Mouse (Mus musculus) liver, embryonic 14.5 days (tissue): ENCODE measurements at regions not wholly inside any gene's neighbourhood (a gene's known extent, or its start where the extent isn't known, plus 50 kb on each side); places are given as distances from the start of the nearest gene placed in this dataset.

ENCODE experiments used
- CTCF ChIP-seq: IDR thresholded peaks from 2 replicates; pipeline ENCODE4 v1.5.1; 2016; ENCODE audit warnings: antibody characterized with exemption, low read depth, control low read depth
- EP300 ChIP-seq: IDR thresholded peaks from 2 replicates; pipeline ENCODE4 v1.6.1; 2016; ENCODE audit warnings: antibody characterized with exemption, low read depth

DNA sequence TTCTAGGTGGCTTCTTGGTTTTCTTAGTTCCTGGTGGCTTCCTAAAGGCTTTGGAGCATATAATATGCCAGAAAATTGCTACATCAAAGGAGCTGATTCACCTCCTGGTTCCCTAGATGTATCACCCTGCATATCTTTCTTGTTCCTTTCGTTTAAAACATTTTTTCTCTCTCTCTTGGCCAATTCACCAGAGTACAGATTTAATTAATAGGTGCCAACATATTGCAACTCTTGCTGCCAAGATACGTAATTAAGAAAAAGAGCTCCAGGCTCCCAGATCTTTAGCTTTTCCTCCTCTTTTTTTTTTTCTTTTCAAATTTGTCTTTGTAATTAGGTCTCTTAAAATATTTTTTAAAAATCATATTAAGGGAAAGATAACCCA is 1714.4 kb upstream of the 5930422O12Rik start:
- TF ChIP-seq CTCF, result no peak
- TF ChIP-seq EP300, result no peak
